Comparison of ENCODE assay signal across 26 mouse cellular contexts in genomic region chr3:26795851-26796538, GRCm38 (mm10).
DNase-seq lines count a peak whose midpoint lies in the region; ATAC-seq and TF ChIP-seq lines count a peak whose summit lies in the region.
"Had no signal": no experiment of that assay in that cellular context is flagged by ENCODE, and none has a peak within 500 bp of the region (broad histone marks: within the 10 kb centered on the region; RNA-seq: fewer than 3 reads in every experiment).

No protein-coding gene starts in this region.

- no peak for DNase-seq in forebrain, embryonic 10.5 days (ENCODE audit: extremely low spot score, low spot score)
- DNase-seq in forebrain, postnatal 0 days: peak; percentile 11
- DNase-seq in spleen, postnatal 14 days (ENCODE audit: low spot score in 2 of 2): no peak
- DNase-seq in spleen, adult 18-20 months: no peak
- no peak for DNase-seq in gastrocnemius, adult 18-20 months (ENCODE audit: low spot score)
- DNase-seq: adrenal gland, postnatal 10 days; cerebellum, adult 11-12 months; cerebellum, postnatal 14 days; gastrocnemius, postnatal 10 days; heart, adult 11 months; heart, postnatal 14 days; kidney, adult 8-10 months; kidney, postnatal 14 days; liver, postnatal 0 days; right cerebral cortex, adult 18-20 months; thymus, postnatal 4 days had no signal

- H3K9me3 ChIP-seq in forebrain, embryonic 10.5 days: no peaks in the 10 kb centered on the region
- no peaks in the 10 kb centered on the region for H3K9me3 ChIP-seq in forebrain, embryonic 15.5 days
- H3K9me3 ChIP-seq in forebrain, postnatal 0 days (ENCODE audit: low read length): no peaks in the 10 kb centered on the region
- no peaks in the 10 kb centered on the region for H3K9me3 ChIP-seq in hindbrain, embryonic 16.5 days (ENCODE audit: control insufficient read depth, low read length)
- no peaks in the 10 kb centered on the region for H3K9me3 ChIP-seq in midbrain, embryonic 15.5 days
- H3K9me3 ChIP-seq: embryonic facial prominence, embryonic 10.5 days; G1E; heart, embryonic 12.5 days; limb, embryonic 10.5 days had no signal

- H3K27ac ChIP-seq in forebrain, embryonic 10.5 days: peak overlapping the region; percentile 11; the same call in 1 of the 2 replicates
- H3K27ac ChIP-seq in forebrain, embryonic 15.5 days (replicated peaks): no peak overlapping the region
- no peak overlapping the region for H3K27ac ChIP-seq in forebrain, postnatal 0 days (ENCODE audit: low read depth, low read length)
- H3K27ac ChIP-seq in hindbrain, embryonic 16.5 days (ENCODE audit: low read depth, low read length): no peak overlapping the region
- no peak overlapping the region for H3K27ac ChIP-seq in midbrain, embryonic 15.5 days
- H3K27ac ChIP-seq: embryonic facial prominence, embryonic 10.5 days; limb, embryonic 10.5 days had no signal

- H3K4me3 ChIP-seq in forebrain, embryonic 10.5 days: no peak overlapping the region
- no peak overlapping the region for H3K4me3 ChIP-seq in forebrain, embryonic 15.5 days
- H3K4me3 ChIP-seq in forebrain, postnatal 0 days (ENCODE audit: low read depth, low read length): no peak overlapping the region
- no peak overlapping the region for H3K4me3 ChIP-seq in hindbrain, embryonic 16.5 days (ENCODE audit: low read length)
- H3K4me3 ChIP-seq in midbrain, embryonic 15.5 days: no peak overlapping the region
- H3K4me3 ChIP-seq: embryonic facial prominence, embryonic 10.5 days; heart, embryonic 12.5 days; limb, embryonic 10.5 days; megakaryocyte, embryonic 14.5 days; myocyte had no signal

- no peak overlapping the region for H3K9ac ChIP-seq in forebrain, embryonic 15.5 days (replicated peaks)
- H3K9ac ChIP-seq in forebrain, postnatal 0 days: no peak overlapping the region
- H3K9ac ChIP-seq in hindbrain, embryonic 16.5 days (ENCODE audit: low read depth, low read length): no peak overlapping the region
- H3K9ac ChIP-seq in midbrain, embryonic 15.5 days: no peak overlapping the region
- H3K9ac ChIP-seq: heart, embryonic 12.5 days; liver, postnatal 0 days had no signal

- no peaks in the 10 kb centered on the region for H3K27me3 ChIP-seq in forebrain, embryonic 10.5 days (ENCODE audit: poor library complexity, severe bottlenecking)
- H3K27me3 ChIP-seq in forebrain, embryonic 15.5 days: no peaks in the 10 kb centered on the region
- no peaks in the 10 kb centered on the region for H3K27me3 ChIP-seq in forebrain, postnatal 0 days (ENCODE audit: insufficient read depth, low read length)
- H3K27me3 ChIP-seq in hindbrain, embryonic 16.5 days (replicated peaks; ENCODE audit: control insufficient read depth, insufficient read depth, low read length): no peaks in the 10 kb centered on the region
- H3K27me3 ChIP-seq in midbrain, embryonic 15.5 days (replicated peaks): no peaks in the 10 kb centered on the region
- H3K27me3 ChIP-seq: heart, embryonic 12.5 days; megakaryocyte, embryonic 14.5 days had no signal

- H3K4me2 ChIP-seq in forebrain, embryonic 15.5 days (replicated peaks): no peak overlapping the region
- no peak overlapping the region for H3K4me2 ChIP-seq in forebrain, postnatal 0 days (ENCODE audit: low read depth)
- no peak overlapping the region for H3K4me2 ChIP-seq in hindbrain, embryonic 16.5 days (ENCODE audit: low read length)
- H3K4me2 ChIP-seq in midbrain, embryonic 15.5 days: no peak overlapping the region
- H3K4me2 ChIP-seq: heart, embryonic 12.5 days had no signal

- no peaks in the 10 kb centered on the region for H3K36me3 ChIP-seq in forebrain, embryonic 10.5 days (replicated peaks)
- H3K36me3 ChIP-seq in forebrain, embryonic 15.5 days: no peaks in the 10 kb centered on the region
- no peaks in the 10 kb centered on the region for H3K36me3 ChIP-seq in forebrain, postnatal 0 days (ENCODE audit: insufficient read depth)
- no peaks in the 10 kb centered on the region for H3K36me3 ChIP-seq in hindbrain, embryonic 16.5 days (ENCODE audit: control insufficient read depth, insufficient read depth, low read length)
- no peaks in the 10 kb centered on the region for H3K36me3 ChIP-seq in midbrain, embryonic 15.5 days (replicated peaks)
- H3K36me3 ChIP-seq: embryonic facial prominence, embryonic 10.5 days; G1E; heart, embryonic 12.5 days; limb, embryonic 10.5 days had no signal

- TF ChIP-seq CTCF in forebrain, postnatal 0 days (IDR thresholded peaks at IDR 0.05; ENCODE audit: low read depth): no peak

- peaks cover 8% of the 10 kb centered on the region for H3K4me1 ChIP-seq in forebrain, embryonic 10.5 days
- peaks cover 6% of the 10 kb centered on the region; the same call in 1 of the 2 replicates for H3K4me1 ChIP-seq in forebrain, embryonic 15.5 days
- no peaks in the 10 kb centered on the region for H3K4me1 ChIP-seq in forebrain, postnatal 0 days (ENCODE audit: insufficient read depth)
- no peaks in the 10 kb centered on the region; the same call in 1 of the 2 replicates for H3K4me1 ChIP-seq in hindbrain, embryonic 16.5 days (ENCODE audit: control insufficient read depth, insufficient read depth, low read depth, low read length)
- peaks cover 7% of the 10 kb centered on the region; the same call in 1 of the 2 replicates for H3K4me1 ChIP-seq in midbrain, embryonic 15.5 days
- H3K4me1 ChIP-seq: embryonic facial prominence, embryonic 10.5 days; heart, embryonic 12.5 days; limb, embryonic 10.5 days; megakaryocyte, embryonic 14.5 days had no signal

- no peak for ATAC-seq in forebrain, embryonic 15.5 days (replicated peaks)
- 0 out of 2 replicates have a peak, but pooled peaks have one; percentile 25 for ATAC-seq in forebrain, postnatal 0 days
- peak; percentile 54; the same call in 1 of the 2 replicates for ATAC-seq in hindbrain, embryonic 16.5 days
- ATAC-seq in midbrain, embryonic 15.5 days (replicated peaks): peak; percentile 39; the same call in 1 of the 2 replicates
- ATAC-seq: activated CD4-positive, CD25-positive, alpha-beta regulatory T cell, adult 4 months; liver, postnatal 0 days had no signal

- 87% methylated on average over 7 of the region's 7 CpGs for WGBS in forebrain, embryonic 10.5 days
- WGBS in forebrain, embryonic 15.5 days: 52% methylated on average over 7 of the region's 7 CpGs
- 56% methylated on average over 7 of the region's 7 CpGs for WGBS in forebrain, postnatal 0 days
- 52% methylated on average over 7 of the region's 7 CpGs for WGBS in hindbrain, embryonic 16.5 days
- WGBS in midbrain, embryonic 15.5 days: 53% methylated on average over 7 of the region's 7 CpGs
